Mouse (Mus musculus) heart, adult 2 months (tissue): ENCODE results near the gene Cope. TPM values are rescaled to one million over a fixed set of nuclear protein-coding genes. Genes with fewer than 3 reads are reported as not detected.
A peak's percentile ranks its signal among the peaks of the same experiment; 100 is the strongest.

ENCODE experiments used
- DNase-seq, 2 experiments: peaks; one replicate each; pipeline ENCODE4 v3.0.0; 2021
- H3K27ac ChIP-seq: fragments of 200-600 bp; 2 replicates; pipeline ENCODE4 v1.8.1; 2022
- H3K27me3 ChIP-seq: fragments of 200-500 bp; 2 replicates; pipeline ENCODE4 v1.6.1; 2012; ENCODE audit warnings: mild to moderate bottlenecking, low read length, inconsistent platforms, mixed read lengths; ENCODE audit not compliant: control insufficient read depth, insufficient read depth
- H3K36me3 ChIP-seq: fragments of 200-500 bp; 2 replicates; pipeline ENCODE4 v1.6.1; 2012; ENCODE audit warnings: low read length, inconsistent platforms; ENCODE audit not compliant: control insufficient read depth, insufficient read depth
- H3K4me1 ChIP-seq: fragments of 200-500 bp; 2 replicates; pipeline ENCODE4 v1.6.1; 2011; ENCODE audit warnings: low read length; ENCODE audit not compliant: control insufficient read depth, insufficient read depth
- H3K4me3 ChIP-seq: fragments of 200-600 bp; 2 replicates; pipeline ENCODE4 v1.8.1; 2022
- H3K79me2 ChIP-seq: fragments of 200-500 bp; replicated peaks from 2 replicates; pipeline ENCODE4 v1.6.1; 2012; ENCODE audit warnings: mild to moderate bottlenecking, inconsistent platforms, low read length, moderate library complexity, mixed read lengths; ENCODE audit not compliant: control insufficient read depth, insufficient read depth
- H3K9ac ChIP-seq: fragments of 200-500 bp; 2 replicates; pipeline ENCODE4 v1.6.1; 2012; ENCODE audit warnings: low read depth, mild to moderate bottlenecking, control low read depth, inconsistent platforms, low read length, mixed read lengths
- CTCF ChIP-seq: fragments of 200-600 bp; IDR thresholded peaks from 2 replicates; pipeline ENCODE4 v1.8.1; 2022; ENCODE audit warnings: antibody characterized with exemption, mild to moderate bottlenecking, moderate library complexity
- EP300 ChIP-seq: fragments of 200-500 bp; IDR thresholded peaks from 2 replicates; pipeline ENCODE4 v1.6.1; 2011; ENCODE audit warnings: low read depth, low read length, control low read depth; ENCODE audit not compliant: insufficient read depth
- POLR2A ChIP-seq: fragments of 200-500 bp; IDR thresholded peaks from 2 replicates; pipeline ENCODE4 v1.6.1; 2011; ENCODE audit warnings: mild to moderate bottlenecking, low read depth, low read length, control low read depth; ENCODE audit not compliant: insufficient read depth
- WGBS: fragments of 180-500 bp; shearing (Covaris S2); methylation state at CpG from one replicate; pipeline ENCODE4 v1.1.7; 2018; 5-methylcytosine and 5-hydroxymethylcytosine counted together
- intact Hi-C: fragments of 180-260 bp; cut with DNase I; formaldehyde crosslinking; loops from one replicate; pipeline ENCODE4 v1.15.1; 2025
- polyA plus RNA-seq: library from polyadenylated mRNA; depleted of rRNA; stranded (reverse); fragments of >200 nt; gene quantifications from 2 replicates; pipeline ENCODE4 v1.2.3, GENCODE M21; 2012
- total RNA-seq, 2 experiments: library from RNA; stranded (reverse); gene quantifications; 2 replicates each; pipeline ENCODE4 v1.2.3; 2021

Gene Cope
- total and polyA plus RNA-seq, 3 experiments, result 147 to 209 (median 155) TPM

DNA sequence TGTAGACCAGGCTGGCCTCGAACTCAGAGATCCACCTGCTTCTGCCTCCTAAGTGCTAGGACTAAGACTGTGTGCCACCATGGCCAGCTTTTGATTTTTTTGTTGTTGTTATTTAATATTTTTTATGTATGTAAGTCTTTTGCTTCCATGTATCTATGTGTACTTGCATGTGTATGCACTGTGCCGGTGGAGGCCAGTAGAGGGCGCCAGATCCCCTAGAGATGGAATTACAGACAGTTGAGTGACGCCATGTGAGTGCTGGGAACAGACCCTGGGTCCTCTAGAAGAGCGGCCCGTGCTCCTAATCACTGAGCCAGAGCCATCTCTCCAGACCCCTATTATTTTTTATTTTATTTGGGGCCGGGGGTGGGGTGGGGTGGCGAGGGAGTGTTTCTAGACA, 15.6 kb upstream of the Cope start:
- no peak for DNase-seq
- Histone ChIP-seq H3K36me3 (no peaks in the 10 kb centered on the region), H3K9ac (no peak overlapping the region), H3K4me1 (peaks cover 7% of the 10 kb centered on the region), H3K27ac (no peak overlapping the region), H3K27me3 (no peaks in the 10 kb centered on the region), H3K4me3 (no peak overlapping the region), H3K79me2 (no peaks in the 10 kb centered on the region)
- intact Hi-C loops, result no loop called here
- no peak for TF ChIP-seq EP300
- peak; percentile 59 for TF ChIP-seq CTCF
- WGBS, result 92% methylated on average over 8 of the region's 8 CpGs

DNA sequence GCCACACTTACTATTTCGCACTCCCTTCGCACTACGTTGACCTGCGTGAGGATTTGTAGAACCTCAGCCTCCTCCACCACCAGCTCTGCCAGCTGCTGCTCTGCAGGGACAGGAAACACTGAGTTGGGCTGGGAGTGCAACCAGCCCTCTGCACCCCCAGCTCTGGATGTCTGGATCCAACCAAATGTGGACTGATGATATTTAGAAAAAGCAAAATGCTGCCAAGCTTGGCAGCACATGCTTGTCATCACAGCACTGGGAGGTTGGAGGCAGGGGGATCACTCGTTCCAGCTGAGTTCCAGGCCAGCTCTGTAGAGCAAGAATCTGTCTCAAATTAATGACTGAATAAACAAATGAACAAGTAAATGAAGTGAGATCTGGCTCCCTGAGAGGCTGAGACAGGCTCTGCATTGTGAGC, 8.3 kb upstream of the Cope start:
- Histone ChIP-seq H3K36me3 (no peaks in the 10 kb centered on the region), H3K9ac (no peak overlapping the region), H3K79me2 (no peaks in the 10 kb centered on the region), H3K4me3 (no peak overlapping the region), H3K27me3 (no peaks in the 10 kb centered on the region), H3K4me1 (no peaks in the 10 kb centered on the region), H3K27ac (no peak overlapping the region)
- intact Hi-C loops, result no loop called here
- WGBS, result 50% methylated on average over 5 of the region's 5 CpGs
- TF ChIP-seq CTCF (no peak), EP300 (no peak), POLR2A (no peak)
- DNase-seq, result no peak

DNA sequence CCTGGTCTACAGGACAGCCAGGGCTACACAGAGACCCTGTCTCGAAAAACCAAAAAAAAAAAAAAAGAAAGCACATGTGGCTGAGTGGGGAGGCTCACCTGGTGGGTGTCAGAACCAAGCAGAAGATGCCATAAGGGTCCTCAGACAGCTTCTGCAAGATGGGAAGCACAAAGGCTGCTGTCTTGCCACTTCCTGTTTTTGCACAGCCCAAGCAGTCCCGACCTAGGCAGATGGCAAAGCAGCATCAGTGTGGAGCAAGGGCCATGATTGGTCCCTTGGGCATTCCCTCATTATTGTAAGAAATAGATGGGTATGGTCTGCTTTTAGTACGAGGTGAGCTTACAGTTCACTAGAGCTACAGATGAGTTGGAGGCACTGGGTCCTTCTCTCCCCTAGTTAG, 1.4 kb upstream of the Cope start:
- no peak for DNase-seq
- Histone ChIP-seq H3K4me1 (peaks cover 10% of the 10 kb centered on the region), H3K27me3 (no peaks in the 10 kb centered on the region), H3K9ac (no peak overlapping the region), H3K36me3 (no peaks in the 10 kb centered on the region), H3K4me3 (no peak overlapping the region), H3K79me2 (peaks cover 3% of the 10 kb centered on the region), H3K27ac (no peak overlapping the region)
- TF ChIP-seq EP300, result no peak
- TF ChIP-seq CTCF, result no peak
- no peak for TF ChIP-seq POLR2A
- WGBS, result 51% methylated on average over 3 of the region's 3 CpGs
- intact Hi-C loops, result no loop called here

DNA sequence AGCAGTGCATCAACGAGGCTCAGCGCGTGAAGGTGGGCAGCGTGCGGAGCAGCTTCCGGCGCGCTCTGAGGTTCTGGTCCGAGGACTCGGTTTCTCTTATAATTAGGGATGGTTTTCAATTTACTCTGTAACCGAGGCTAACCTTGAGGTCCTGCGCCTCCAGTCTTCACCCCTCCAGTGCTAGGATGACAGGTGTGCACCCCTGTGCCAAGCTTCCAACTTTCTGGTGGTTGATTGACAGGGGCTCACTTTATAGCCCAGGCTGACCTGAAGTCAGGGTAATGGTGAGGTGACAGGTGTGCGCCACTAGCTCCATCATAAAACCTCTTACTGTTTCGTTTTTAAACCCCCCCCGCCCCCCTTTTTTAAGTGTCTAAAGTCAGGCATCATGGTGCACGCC, 583 bp downstream of the Cope start:
- peak overlapping the region; percentile 89 for H3K27ac ChIP-seq
- peaks cover 10% of the 10 kb centered on the region for H3K4me1 ChIP-seq
- H3K9ac ChIP-seq, result peak overlapping the region; percentile 80
- 3% methylated on average over 16 of the region's 16 CpGs for WGBS
- peak overlapping the region; percentile 74 for H3K4me3 ChIP-seq
- no peak for DNase-seq
- no peaks in the 10 kb centered on the region for H3K27me3 ChIP-seq
- no peak for TF ChIP-seq EP300
- no peak for TF ChIP-seq CTCF
- no peak for TF ChIP-seq POLR2A
- intact Hi-C loops, result loop anchor here (1.0 to 2.0 kb wide), 2 partner anchors 20 to 50 kb away; partner anchors contain the start of genes Homer3 and Upf1
- H3K79me2 ChIP-seq, result peaks cover 3% of the 10 kb centered on the region
- no peaks in the 10 kb centered on the region for H3K36me3 ChIP-seq

DNA sequence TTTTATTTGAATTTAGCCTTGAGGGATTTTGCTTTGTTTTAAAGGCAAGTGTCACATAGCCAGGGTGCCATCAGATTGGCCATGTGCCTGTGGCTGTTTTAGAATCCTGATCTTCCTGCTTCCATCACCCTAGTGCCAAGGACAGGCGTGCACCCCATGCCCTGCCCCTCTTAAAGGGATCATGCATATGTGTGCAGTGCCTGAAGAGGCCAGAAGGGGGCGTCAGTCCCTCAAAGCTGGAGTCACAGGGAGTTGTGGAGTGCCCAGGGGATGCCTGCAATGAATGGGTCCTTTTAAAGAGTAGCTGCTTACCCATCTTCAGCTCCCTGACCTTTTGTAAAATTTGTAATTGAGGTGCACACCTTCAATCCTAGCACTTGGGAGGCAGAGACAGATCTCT, 7.0 kb downstream of the Cope start:
- H3K79me2 ChIP-seq, result no peaks in the 10 kb centered on the region
- intact Hi-C loops, result no loop called here

DNA sequence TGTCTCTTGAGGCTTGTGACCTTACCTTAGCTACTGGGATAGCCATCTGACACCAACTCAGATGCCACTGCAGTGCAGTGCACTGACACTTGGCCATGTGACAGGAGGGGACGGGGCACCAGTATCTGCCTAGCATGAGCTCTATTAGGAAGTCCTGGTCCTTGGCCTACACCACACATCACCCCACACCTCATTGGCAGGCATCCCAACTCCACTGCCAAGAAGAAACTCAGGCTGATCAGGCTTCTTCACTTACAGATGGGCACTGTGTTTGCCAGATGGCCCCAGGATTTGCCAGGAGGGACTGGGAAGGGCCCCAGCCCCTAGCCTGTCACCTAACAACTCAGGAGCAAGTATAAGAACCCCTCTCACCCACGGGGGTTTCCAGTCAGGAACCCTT, 11.1 kb downstream of the Cope start:
- Histone ChIP-seq H3K4me1 (no peaks in the 10 kb centered on the region), H3K79me2 (no peaks in the 10 kb centered on the region), H3K27ac (no peak overlapping the region), H3K9ac (no peak overlapping the region), H3K27me3 (no peaks in the 10 kb centered on the region), H3K4me3 (no peak overlapping the region), H3K36me3 (no peaks in the 10 kb centered on the region)
- TF ChIP-seq POLR2A, result 0 out of 2 replicates have a peak, but pooled peaks have one; percentile 20
- TF ChIP-seq CTCF, result no peak
- TF ChIP-seq EP300, result no peak
- 41% methylated on average over 2 of the region's 2 CpGs for WGBS
- intact Hi-C loops, result no loop called here
- peak in 1 of 2 experiments; percentile 33 for DNase-seq

More for the DNA sequence above, 7.0 kb downstream of the Cope start:
- Histone ChIP-seq H3K27me3 (no peaks in the 10 kb centered on the region), H3K27ac (no peak overlapping the region), H3K4me1 (0 out of 2 replicates have a peak, but pooled peaks cover 2% of the 10 kb centered on the region), H3K9ac (no peak overlapping the region), H3K4me3 (no peak overlapping the region), H3K36me3 (no peaks in the 10 kb centered on the region)
- 38% methylated on average over 2 of the region's 2 CpGs for WGBS
- TF ChIP-seq CTCF (peak; percentile 67), EP300 (no peak)
- no peak for DNase-seq
